Mouse (Mus musculus) myocyte (in vitro differentiated cells): ENCODE results near the gene Tmem26.

ENCODE experiments used
- CEBPB ChIP-seq: IDR thresholded peaks from 2 replicates; pipeline ENCODE4 v1.6.1; 2011; ENCODE audit warnings: mild to moderate bottlenecking, moderate library complexity; ENCODE audit not compliant: poor library complexity, insufficient read depth, severe bottlenecking
- E2F4 ChIP-seq: IDR thresholded peaks from one replicate; pipeline ENCODE4 v1.6.1; 2011; ENCODE audit warnings: mild to moderate bottlenecking, control low read depth, moderate library complexity; ENCODE audit not compliant: insufficient read depth
- MAX ChIP-seq: IDR thresholded peaks from one replicate; pipeline ENCODE4 v1.6.1; 2011; ENCODE audit warnings: low read depth, mild to moderate bottlenecking, control low read depth
- MYOD1 ChIP-seq, 3 experiments: IDR thresholded peaks; one replicate each; pipeline ENCODE4 v1.6.1; 2011; ENCODE audit warnings: control low read depth in 2 of 3, low read depth in 2 of 3, mild to moderate bottlenecking in 2 of 3, moderate library complexity in 1 of 3; ENCODE audit not compliant: insufficient read length in 2 of 3, control insufficient read depth in 1 of 3
- POLR2A ChIP-seq: IDR thresholded peaks from one replicate; pipeline ENCODE4 v1.6.1; 2011; ENCODE audit warnings: low read depth, mild to moderate bottlenecking, control low read depth, moderate library complexity; ENCODE audit not compliant: insufficient read length
- POLR2AphosphoS2 ChIP-seq: IDR thresholded peaks from one replicate; pipeline ENCODE4 v1.6.1; 2011; ENCODE audit warnings: low read depth, control low read depth; ENCODE audit not compliant: insufficient read length
- TCF12 ChIP-seq: IDR thresholded peaks from one replicate; pipeline ENCODE4 v1.6.1; 2011; ENCODE audit warnings: mild to moderate bottlenecking, control low read depth; ENCODE audit not compliant: poor library complexity, insufficient read depth, severe bottlenecking
- USF1 ChIP-seq: IDR thresholded peaks from one replicate; pipeline ENCODE4 v1.6.1; 2011; ENCODE audit warnings: low read depth, mild to moderate bottlenecking, control low read depth, moderate library complexity

- TF ChIP-seq MYOD1 (IDR thresholded peaks at IDR 0.05; ENCODE audit: control insufficient read depth in 1 of 3, insufficient read length in 2 of 3, low read depth in 2 of 3): no peak
- no peak for TF ChIP-seq CEBPB
- TF ChIP-seq POLR2A: no peak
- TF ChIP-seq POLR2AphosphoS2: no peak
- TF ChIP-seq TCF12: no peak
- TF ChIP-seq USF1: no peak
- no peak for TF ChIP-seq MAX
- no peak for TF ChIP-seq E2F4
Measured at GRCm38 (mm10) chr10:68704268-68704667, 19.2 kb upstream of the Tmem26 start.
